Mouse (Mus musculus) hindbrain, embryonic 16.5 days (tissue): ENCODE measurements at regions not wholly inside any gene's neighbourhood (a gene's known extent, or its start where the extent isn't known, plus 50 kb on each side); places are given as distances from the start of the nearest gene placed in this dataset.
A peak's percentile ranks its signal among the peaks of the same experiment; 100 is the strongest.

ENCODE experiments used
- ATAC-seq: fragments of 200-750 bp; cut with Nextera tagmentation; 2 replicates; pipeline ENCODE4 v1.8.0; 2017; ENCODE audit warnings: moderate TSS enrichment, moderate library complexity
- H3K27ac ChIP-seq: fragments of 300-500 bp; sonication (generic); 2 replicates; pipeline ENCODE4 v1.5.1; 2014; ENCODE audit warnings: low read depth, mild to moderate bottlenecking, control low read depth, low read length, moderate library complexity
- H3K27me3 ChIP-seq: fragments of 300-500 bp; sonication (generic); replicated peaks from 2 replicates; pipeline ENCODE4 v1.6.1; 2014; ENCODE audit warnings: low read length; ENCODE audit not compliant: control insufficient read depth, insufficient read depth
- H3K36me3 ChIP-seq: fragments of 300-500 bp; sonication (generic); 2 replicates; pipeline ENCODE4 v1.6.1; 2014; ENCODE audit warnings: mild to moderate bottlenecking, low read length, moderate library complexity, mixed read lengths; ENCODE audit not compliant: control insufficient read depth, insufficient read depth
- H3K4me1 ChIP-seq: fragments of 300-500 bp; sonication (generic); 2 replicates; pipeline ENCODE4 v1.6.1; 2014; ENCODE audit warnings: low read depth, low read length; ENCODE audit not compliant: control insufficient read depth, insufficient read depth
- H3K4me2 ChIP-seq: fragments of 300-500 bp; sonication (generic); 2 replicates; pipeline ENCODE4 v1.6.1; 2014; ENCODE audit warnings: mild to moderate bottlenecking, low read length, control low read depth, moderate library complexity
- H3K4me3 ChIP-seq: fragments of 300-500 bp; sonication (generic); 2 replicates; pipeline ENCODE4 v1.5.1; 2014; ENCODE audit warnings: mild to moderate bottlenecking, low read length, control low read depth, moderate library complexity
- H3K9ac ChIP-seq: fragments of 300-500 bp; sonication (generic); 2 replicates; pipeline ENCODE4 v1.6.1; 2014; ENCODE audit warnings: low read depth, mild to moderate bottlenecking, control low read depth, low read length, moderate library complexity
- H3K9me3 ChIP-seq: fragments of 300-500 bp; sonication (generic); 2 replicates; pipeline ENCODE4 v1.6.1; 2014; ENCODE audit warnings: mild to moderate bottlenecking, low read length, moderate library complexity; ENCODE audit not compliant: control insufficient read depth
- WGBS: fragments of 180-500 bp; shearing (Covaris S2); extraction: QIAGEN DNeasy Blood & Tissue Kit; methylation state at CpG from one replicate; pipeline ENCODE4 v1.1.7; 2014; 5-methylcytosine and 5-hydroxymethylcytosine counted together

GRCm38 (mm10) chr7:83476861-83477260 lies 107.9 kb upstream of the Tmc3 start:
- H3K9me3 ChIP-seq: no peaks in the 10 kb centered on the region
- no peak overlapping the region for H3K4me2 ChIP-seq
- 63% methylated on average over 3 of the region's 3 CpGs for WGBS
- no peak overlapping the region for H3K4me3 ChIP-seq
- H3K36me3 ChIP-seq: no peaks in the 10 kb centered on the region
- no peak overlapping the region for H3K27ac ChIP-seq
- no peaks in the 10 kb centered on the region for H3K27me3 ChIP-seq
- H3K4me1 ChIP-seq: peaks cover 12% of the 10 kb centered on the region
- H3K9ac ChIP-seq: no peak overlapping the region
- ATAC-seq: no peak

GRCm38 (mm10) chr7:83477661-83478121 lies 107.0 kb upstream of the Tmc3 start:
- peak overlapping the region; percentile 54 for H3K27ac ChIP-seq
- peaks cover 12% of the 10 kb centered on the region for H3K4me1 ChIP-seq
- H3K36me3 ChIP-seq: no peaks in the 10 kb centered on the region
- H3K9ac ChIP-seq: no peak overlapping the region
- H3K9me3 ChIP-seq: no peaks in the 10 kb centered on the region
- H3K4me2 ChIP-seq: peak overlapping the region; percentile 35
- no peak overlapping the region for H3K4me3 ChIP-seq
- H3K27me3 ChIP-seq: no peaks in the 10 kb centered on the region
- peak; percentile 91 for ATAC-seq
- WGBS: 18% methylated on average over 7 of the region's 7 CpGs

- Histone ChIP-seq H3K4me3 (no peak overlapping the region), H3K9me3 (no peaks in the 10 kb centered on the region), H3K27me3 (no peaks in the 10 kb centered on the region), H3K36me3 (no peaks in the 10 kb centered on the region), H3K27ac (no peak overlapping the region), H3K4me2 (no peak overlapping the region), H3K9ac (no peak overlapping the region), H3K4me1 (peaks cover 12% of the 10 kb centered on the region)
- ATAC-seq: no peak
Observed at GRCm38 (mm10) chr7:83481655-83482054, 103.1 kb upstream of the Tmc3 start.

- 90% methylated on average over 3 of the region's 3 CpGs for WGBS
- H3K27me3 ChIP-seq: no peaks in the 10 kb centered on the region
- no peak overlapping the region for H3K4me2 ChIP-seq
- no peaks in the 10 kb centered on the region for H3K36me3 ChIP-seq
- no peak overlapping the region for H3K27ac ChIP-seq
- ATAC-seq: no peak
- H3K4me1 ChIP-seq: peaks cover 8% of the 10 kb centered on the region; the same call in 1 of the 2 replicates
- no peak overlapping the region for H3K9ac ChIP-seq
- H3K9me3 ChIP-seq: no peaks in the 10 kb centered on the region
- no peak overlapping the region for H3K4me3 ChIP-seq
Observed at GRCm38 (mm10) chr7:83482254-83482653, 102.5 kb upstream of the Tmc3 start.

GRCm38 (mm10) chr7:83482671-83483304 lies 101.9 kb upstream of the Tmc3 start:
- Histone ChIP-seq H3K9ac (no peak overlapping the region), H3K27ac (no peak overlapping the region), H3K4me1 (0 out of 2 replicates have a peak, but pooled peaks cover 3% of the 10 kb centered on the region), H3K27me3 (no peaks in the 10 kb centered on the region), H3K4me3 (no peak overlapping the region), H3K36me3 (no peaks in the 10 kb centered on the region), H3K9me3 (no peaks in the 10 kb centered on the region), H3K4me2 (no peak overlapping the region)
- 63% methylated on average over 7 of the region's 7 CpGs for WGBS
- ATAC-seq: no peak

GRCm38 (mm10) chr7:83486156-83486750 lies 98.5 kb upstream of the Tmc3 start:
- H3K4me1 ChIP-seq: no peaks in the 10 kb centered on the region
- ATAC-seq: peak; percentile 86
- 46% methylated on average over 2 of the region's 2 CpGs for WGBS
- no peak overlapping the region for H3K27ac ChIP-seq
- no peak overlapping the region for H3K4me3 ChIP-seq
- no peaks in the 10 kb centered on the region for H3K9me3 ChIP-seq
- H3K36me3 ChIP-seq: no peaks in the 10 kb centered on the region
- no peaks in the 10 kb centered on the region for H3K27me3 ChIP-seq
- H3K4me2 ChIP-seq: no peak overlapping the region
- no peak overlapping the region for H3K9ac ChIP-seq

- Histone ChIP-seq H3K27ac (no peak overlapping the region), H3K36me3 (no peaks in the 10 kb centered on the region), H3K4me3 (no peak overlapping the region), H3K4me2 (no peak overlapping the region), H3K27me3 (no peaks in the 10 kb centered on the region), H3K9ac (no peak overlapping the region), H3K4me1 (no peaks in the 10 kb centered on the region), H3K9me3 (no peaks in the 10 kb centered on the region)
- WGBS: 95% methylated on average over 1 of the region's 1 CpGs
- ATAC-seq: peak; percentile 65; the same call in 1 of the 2 replicates
Observed at GRCm38 (mm10) chr7:83489790-83490189, 94.9 kb upstream of the Tmc3 start.

GRCm38 (mm10) chr7:83504996-83505645 lies 79.6 kb upstream of the Tmc3 start:
- no peaks in the 10 kb centered on the region for H3K4me1 ChIP-seq
- H3K27me3 ChIP-seq: no peaks in the 10 kb centered on the region
- no peak overlapping the region for H3K4me3 ChIP-seq
- H3K4me2 ChIP-seq: no peak overlapping the region
- H3K9ac ChIP-seq: no peak overlapping the region
- no peaks in the 10 kb centered on the region for H3K36me3 ChIP-seq
- H3K27ac ChIP-seq: no peak overlapping the region
- 85% methylated on average over 2 of the region's 2 CpGs for WGBS
- ATAC-seq: no peak
- H3K9me3 ChIP-seq: no peaks in the 10 kb centered on the region

- no peak overlapping the region for H3K9ac ChIP-seq
- H3K4me3 ChIP-seq: no peak overlapping the region
- H3K9me3 ChIP-seq: no peaks in the 10 kb centered on the region
- H3K27me3 ChIP-seq: no peaks in the 10 kb centered on the region
- 78% methylated on average over 4 of the region's 4 CpGs for WGBS
- no peak overlapping the region for H3K27ac ChIP-seq
- no peaks in the 10 kb centered on the region for H3K36me3 ChIP-seq
- no peak overlapping the region for H3K4me2 ChIP-seq
- ATAC-seq: no peak
- no peaks in the 10 kb centered on the region for H3K4me1 ChIP-seq
Observed at GRCm38 (mm10) chr7:83516295-83516694, 68.4 kb upstream of the Tmc3 start.
